ENCODE assay signal across 32 mouse cellular contexts in genomic region chr11:82077031-82077430, GRCm38 (mm10). TPM values are rescaled to one million over a fixed set of nuclear protein-coding genes. Genes with fewer than 3 reads are reported as not detected.
"Had no signal": no experiment of that assay in that cellular context is flagged by ENCODE, and none has a peak within 500 bp of the region (broad histone marks: within the 10 kb centered on the region; RNA-seq: fewer than 3 reads in every experiment).

No protein-coding gene starts in this region.

- DNase-seq: gastrocnemius, adult 2 months; gastrocnemius, postnatal 10 days; gastrocnemius, postnatal 25 days; heart, adult 2 months; heart, postnatal 4 days; kidney, adult 18-20 months; kidney, adult 8-10 months; kidney, postnatal 10 days; kidney, postnatal 25 days; kidney, postnatal 4 days; liver; liver, embryonic 13.5 days had no signal

- H3K27me3 ChIP-seq: heart, embryonic 13.5 days; heart, embryonic 15.5 days; hindbrain, embryonic 12.5 days; intestine, embryonic 15.5 days; limb, embryonic 12.5 days; liver, embryonic 13.5 days had no signal

- H3K9me3 ChIP-seq: heart, embryonic 15.5 days; hindbrain, embryonic 10.5 days; hindbrain, embryonic 12.5 days; intestine, embryonic 15.5 days; limb, embryonic 10.5 days; limb, embryonic 12.5 days; liver, embryonic 13.5 days had no signal

- H3K27ac ChIP-seq: heart, adult 2 months; heart, embryonic 13.5 days; heart, embryonic 15.5 days; hindbrain, embryonic 10.5 days; hindbrain, embryonic 12.5 days; hindbrain, embryonic 14.5 days; intestine, embryonic 15.5 days; layer of hippocampus, adult 2 months; left cerebral cortex, adult 2 months; limb, embryonic 10.5 days; limb, embryonic 12.5 days; liver, embryonic 13.5 days had no signal

- H3K4me1 ChIP-seq: heart, embryonic 13.5 days; heart, embryonic 15.5 days; hindbrain, embryonic 10.5 days; hindbrain, embryonic 12.5 days; intestine, embryonic 15.5 days; limb, embryonic 10.5 days; limb, embryonic 12.5 days; liver, embryonic 13.5 days had no signal

- H3K4me3 ChIP-seq: gastrocnemius, adult 2 months; heart, adult 2 months; heart, embryonic 13.5 days; heart, embryonic 15.5 days; hindbrain, embryonic 10.5 days; hindbrain, embryonic 12.5 days; intestine, embryonic 15.5 days; layer of hippocampus, adult 2 months; left cerebral cortex, adult 2 months; limb, embryonic 10.5 days; limb, embryonic 12.5 days; liver, embryonic 13.5 days had no signal

- H3K36me3 ChIP-seq: heart, embryonic 13.5 days; heart, embryonic 15.5 days; hindbrain, embryonic 10.5 days; hindbrain, embryonic 12.5 days; intestine, embryonic 15.5 days; limb, embryonic 10.5 days; limb, embryonic 12.5 days; liver, embryonic 13.5 days had no signal

RNA-seq across cellular contexts. Expression of gene Ccl11, which starts 19.4 kb away (rescaled TPM):
- polyA plus RNA-seq: heart, embryonic 11.5 days; hindbrain, embryonic 10.5 days; inflammation-experienced regulatory T-cells, adult 6 months; limb, embryonic 10.5 days; limb, embryonic 12.5 days; liver, embryonic 11.5 days had no signal

RNA-seq across cellular contexts. Expression of gene Ccl12, which starts 24.6 kb away (rescaled TPM):
- polyA plus RNA-seq: inflammation-experienced regulatory T-cells, adult 6 months; limb, embryonic 10.5 days; liver, embryonic 11.5 days had no signal

RNA-seq across cellular contexts. Expression of gene Ccl7, which starts 31.5 kb away (rescaled TPM):
- polyA plus RNA-seq: hindbrain, embryonic 10.5 days; inflammation-experienced regulatory T-cells, adult 6 months; limb, embryonic 10.5 days; limb, embryonic 12.5 days had no signal

RNA-seq across cellular contexts. Expression of gene Ccl8, which starts 38.0 kb away (rescaled TPM):
- polyA plus RNA-seq: heart, embryonic 11.5 days; heart, embryonic 13.5 days; heart, embryonic 15.5 days; heart, postnatal 0 days; hindbrain, embryonic 10.5 days; hindbrain, embryonic 12.5 days; hindbrain, embryonic 14.5 days; hindbrain, embryonic 16.5 days; intestine, embryonic 15.5 days; intestine, postnatal 0 days; kidney, embryonic 14.5 days; kidney, embryonic 16.5 days; limb, embryonic 10.5 days; limb, embryonic 12.5 days; limb, embryonic 14.5 days; liver, embryonic 11.5 days; liver, embryonic 13.5 days had no signal

RNA-seq across cellular contexts. Expression of gene Gm17268, which starts 38.7 kb away (rescaled TPM):
- polyA plus RNA-seq: frontal cortex, adult 2 months; heart, adult 2 months; heart, embryonic 11.5 days; heart, embryonic 13.5 days; heart, embryonic 15.5 days; heart, postnatal 0 days; hindbrain, embryonic 10.5 days; hindbrain, embryonic 12.5 days; hindbrain, embryonic 14.5 days; hindbrain, embryonic 16.5 days; inflammation-experienced regulatory T-cells, adult 6 months; intestine, embryonic 15.5 days; intestine, postnatal 0 days; kidney, embryonic 14.5 days; kidney, embryonic 16.5 days; limb, embryonic 10.5 days; limb, embryonic 12.5 days; limb, embryonic 14.5 days; liver, embryonic 11.5 days; liver, embryonic 13.5 days had no signal
